Mouse (Mus musculus): ENCODE measurements around the gene Tk2.

GRCm38 (mm10) chr8:104217601-104218000 is 30.8 kb downstream of the Tk2 start:
- no peak for TF ChIP-seq POLR2A (IDR thresholded peaks at IDR 0.05; ENCODE audit: insufficient read depth, low read depth, low read length)
- no peak for TF ChIP-seq CTCF (IDR thresholded peaks at IDR 0.05)

Data from heart, adult 2 months (tissue).